Mouse (Mus musculus): Measurements from ENCODE around the gene Gm49378.

Gene Gm49378

DNA sequence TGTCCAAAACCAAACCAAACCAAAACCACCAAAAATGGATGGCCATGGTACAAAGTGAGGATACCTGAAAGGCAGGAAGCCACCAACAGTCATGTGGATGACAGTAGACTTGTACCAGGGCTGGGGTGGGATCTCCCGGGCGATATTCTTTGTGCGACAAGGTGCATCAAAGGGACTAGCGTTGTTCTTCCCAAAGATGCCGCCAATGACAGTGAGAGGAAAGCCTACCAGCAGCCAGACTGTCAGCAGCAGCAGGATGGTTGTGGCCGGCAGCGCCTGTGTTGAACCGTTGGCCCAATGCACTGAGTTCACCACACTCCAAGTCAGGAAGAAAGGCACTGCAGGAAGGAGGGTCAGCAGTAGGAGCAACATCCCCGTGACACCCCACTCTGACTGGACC lies at the start of gene Gm49378:
Gene Gm49378, minus strand, starts transcription at position 101 of the 400 bp plus-strand sequence.
- DNase-seq (ENCODE audit: low read depth, low spot score), result no peak

DNA sequence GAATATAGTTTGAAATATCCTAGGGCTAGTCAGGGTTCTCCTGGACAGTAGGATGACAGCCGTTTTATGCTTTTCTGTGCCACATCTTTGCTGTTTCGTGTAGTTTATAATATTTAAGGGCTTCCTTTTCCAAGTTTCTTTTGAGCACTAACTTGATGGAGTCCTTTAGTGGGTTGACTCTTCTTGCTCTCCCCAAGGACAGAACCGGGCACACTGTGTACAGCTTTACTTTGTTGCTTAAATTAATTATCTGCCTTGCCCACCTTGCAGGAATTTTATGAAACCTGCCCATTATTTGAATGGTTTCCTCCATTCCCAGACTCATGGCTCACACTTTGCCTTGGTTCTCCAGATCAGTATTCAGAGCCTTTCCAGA lies 44.4 kb upstream of the Gm49378 start:
- no peak for DNase-seq (ENCODE audit: low read depth, low spot score)

DNA sequence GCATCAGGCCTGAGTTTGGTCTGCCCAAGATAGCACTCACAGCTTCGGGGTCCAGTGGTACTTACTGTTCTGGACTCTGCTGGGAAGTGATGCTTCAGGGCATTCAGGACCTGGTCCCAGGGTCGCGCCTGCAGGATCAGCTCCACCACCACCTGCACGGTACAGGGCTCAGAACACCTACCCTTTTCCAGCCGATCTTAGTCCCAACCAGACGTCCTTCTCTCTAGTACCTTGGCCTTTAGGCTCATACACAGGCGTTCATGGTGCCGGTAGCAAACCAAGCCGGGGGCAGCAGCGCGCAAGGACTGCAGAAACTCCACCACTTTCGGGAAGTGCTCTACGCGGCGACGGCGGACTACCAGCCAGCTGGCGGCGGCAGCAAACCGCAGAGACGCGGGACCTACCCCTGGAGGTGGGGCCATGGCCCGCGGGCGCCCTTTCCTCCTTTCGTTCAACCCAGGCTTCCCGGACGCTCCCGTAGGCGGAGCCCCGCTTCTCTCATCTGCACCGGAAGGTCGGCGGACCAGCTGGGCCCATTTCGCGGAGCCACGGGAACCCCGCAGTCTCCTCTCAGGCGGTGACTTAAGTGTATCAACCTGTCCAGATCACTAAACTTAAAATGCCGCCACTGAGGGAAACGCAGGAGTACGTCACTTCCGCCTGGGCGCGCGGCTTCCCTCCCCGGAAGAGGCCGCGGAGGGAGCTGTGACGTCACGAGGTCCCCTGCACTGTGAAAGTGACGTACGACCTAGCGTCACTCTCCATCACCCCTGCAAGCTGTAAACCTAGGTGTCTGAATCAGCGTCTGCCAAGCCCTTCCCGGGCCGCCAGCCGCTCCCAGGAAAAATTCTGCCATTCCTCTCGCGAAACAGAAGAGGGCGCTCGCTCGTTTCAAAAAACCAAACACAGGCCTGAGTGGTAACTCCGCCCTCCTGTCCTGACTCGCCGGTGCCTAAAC lies 43.7 kb upstream of the Gm49378 start, which contains the start of gene Tinf2:
Gene Tinf2, minus strand, starts transcription at position 661 of the 958 bp plus-strand sequence.
- peak; percentile 99 for DNase-seq (ENCODE audit: low read depth, low spot score)

DNA sequence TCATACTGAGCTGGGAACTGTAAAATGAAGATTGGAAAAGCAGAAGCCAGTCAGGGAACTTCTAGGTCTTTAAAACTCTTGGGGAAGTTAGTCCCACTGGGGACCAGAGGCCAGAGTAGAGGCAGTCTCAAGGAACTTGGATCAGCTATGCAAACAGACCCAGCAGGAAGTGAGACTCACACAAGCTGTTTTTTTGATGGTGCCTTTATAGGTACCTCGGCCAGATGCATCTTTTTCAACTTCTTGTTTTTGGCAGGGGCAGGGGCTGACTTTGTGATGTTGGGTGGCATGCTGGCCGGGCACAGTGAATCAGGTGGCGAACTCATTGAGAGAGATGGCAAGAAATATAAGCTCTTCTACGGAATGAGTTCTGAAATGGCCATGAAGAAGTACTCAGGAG lies 39.9 kb upstream of the Gm49378 start:
- peak; percentile 74 for DNase-seq (ENCODE audit: low read depth, low spot score)

DNA sequence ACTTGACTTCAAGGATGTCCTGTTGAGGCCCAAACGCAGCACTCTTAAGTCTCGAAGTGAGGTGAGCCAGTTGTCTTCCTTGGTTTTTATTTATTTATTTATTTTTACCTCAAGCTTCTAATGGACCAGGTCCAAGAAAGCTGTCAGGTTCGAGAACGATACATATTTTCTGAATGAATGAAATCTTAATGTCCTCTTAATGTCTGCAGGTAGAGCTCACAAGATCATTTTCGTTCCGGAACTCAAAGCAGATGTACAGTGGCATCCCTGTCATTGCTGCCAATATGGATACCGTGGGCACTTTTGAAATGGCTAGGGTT lies 35.0 kb upstream of the Gm49378 start:
- peak; percentile 65 for DNase-seq (ENCODE audit: low read depth, low spot score)

DNA sequence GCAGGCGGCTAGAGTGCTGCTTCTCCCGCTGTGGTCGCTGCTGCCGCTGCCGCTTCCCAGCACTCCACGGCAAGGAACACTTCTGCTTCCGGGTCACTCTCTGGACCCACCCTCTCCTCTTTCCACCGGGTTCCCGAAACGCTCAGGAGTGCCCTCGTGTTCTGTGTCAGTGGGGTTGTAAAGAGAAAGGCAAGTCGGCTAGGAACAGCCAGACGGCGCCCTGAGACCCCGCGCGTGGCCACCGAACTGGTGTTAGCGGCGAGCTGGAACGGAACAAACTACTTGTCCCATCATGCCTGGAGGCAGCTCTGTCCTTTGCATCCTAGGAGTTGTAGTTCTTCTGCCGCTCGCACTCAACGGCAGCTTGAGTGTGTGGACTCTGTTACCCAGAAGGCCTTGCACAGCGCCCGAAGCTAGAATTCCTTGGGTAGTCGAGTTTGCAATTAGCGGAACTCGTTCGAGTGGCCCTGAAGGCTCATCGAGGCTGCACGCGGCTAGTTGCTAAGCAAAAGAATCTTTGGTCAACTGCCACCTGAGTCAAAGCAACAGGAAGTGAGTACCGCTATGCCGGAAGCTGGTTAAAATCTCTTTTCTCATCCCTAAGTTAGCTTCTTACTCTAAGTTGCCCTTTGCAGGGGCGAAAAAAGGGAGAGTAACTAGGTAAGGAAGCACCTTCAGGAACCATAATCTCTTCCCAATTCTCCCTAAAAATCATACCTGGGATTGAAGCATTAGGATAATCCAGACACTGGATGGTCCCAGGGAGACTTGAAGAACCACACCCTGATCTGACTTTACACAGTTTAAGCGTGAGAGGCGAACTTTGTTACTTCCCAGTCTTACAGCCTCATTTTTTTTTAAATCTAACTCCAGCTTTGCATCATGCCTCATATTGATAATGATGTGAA lies 34.4 kb upstream of the Gm49378 start, which contains the start of the genes Gmpr2 and Nedd8:
Gene Gmpr2, plus strand, starts transcription at position 109 of the 908 bp plus-strand sequence.
Gene Nedd8, minus strand, starts transcription at position 292 of the 908 bp plus-strand sequence.
- DNase-seq (ENCODE audit: low read depth, low spot score), result peak; percentile 98

DNA sequence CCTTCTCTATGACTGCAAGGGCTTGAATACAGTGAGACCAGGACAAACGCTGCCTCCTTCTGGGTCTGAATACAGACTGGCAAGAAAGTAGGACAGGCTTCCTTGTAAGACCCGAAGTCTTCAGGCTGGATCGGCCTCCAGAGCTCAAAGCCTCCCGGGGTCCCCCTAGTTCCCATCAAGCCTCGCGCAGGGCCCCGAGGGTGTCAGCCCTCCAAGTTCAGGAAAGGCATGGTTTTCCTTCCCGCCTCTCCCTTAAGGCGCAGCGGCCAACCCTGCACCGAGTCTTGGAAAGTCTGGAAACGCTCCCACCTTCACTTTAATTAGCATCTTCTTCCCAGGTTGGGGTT lies 33.8 kb upstream of the Gm49378 start:
- DNase-seq (ENCODE audit: low read depth, low spot score), result no peak

DNA sequence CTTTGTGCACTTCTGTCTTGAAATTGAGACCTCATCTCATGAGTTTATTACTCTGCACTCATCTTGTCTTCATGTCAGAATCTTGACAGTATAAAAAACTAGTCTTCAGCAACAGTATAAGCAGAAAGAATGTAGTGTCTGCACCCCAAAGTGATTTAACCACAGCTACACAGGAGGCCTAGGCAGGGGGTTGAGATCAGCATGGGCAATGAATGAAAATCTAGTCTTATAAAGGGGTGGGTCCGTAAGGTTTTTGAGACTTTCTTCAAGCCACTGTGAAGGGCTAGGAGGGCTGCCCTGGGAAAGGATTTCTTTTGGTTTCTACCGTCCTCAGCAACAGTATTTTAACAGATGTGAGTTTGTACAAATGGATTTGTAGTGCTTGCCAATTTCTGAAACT lies 22.9 kb upstream of the Gm49378 start:
- no peak for DNase-seq (ENCODE audit: low read depth, low spot score)

DNA sequence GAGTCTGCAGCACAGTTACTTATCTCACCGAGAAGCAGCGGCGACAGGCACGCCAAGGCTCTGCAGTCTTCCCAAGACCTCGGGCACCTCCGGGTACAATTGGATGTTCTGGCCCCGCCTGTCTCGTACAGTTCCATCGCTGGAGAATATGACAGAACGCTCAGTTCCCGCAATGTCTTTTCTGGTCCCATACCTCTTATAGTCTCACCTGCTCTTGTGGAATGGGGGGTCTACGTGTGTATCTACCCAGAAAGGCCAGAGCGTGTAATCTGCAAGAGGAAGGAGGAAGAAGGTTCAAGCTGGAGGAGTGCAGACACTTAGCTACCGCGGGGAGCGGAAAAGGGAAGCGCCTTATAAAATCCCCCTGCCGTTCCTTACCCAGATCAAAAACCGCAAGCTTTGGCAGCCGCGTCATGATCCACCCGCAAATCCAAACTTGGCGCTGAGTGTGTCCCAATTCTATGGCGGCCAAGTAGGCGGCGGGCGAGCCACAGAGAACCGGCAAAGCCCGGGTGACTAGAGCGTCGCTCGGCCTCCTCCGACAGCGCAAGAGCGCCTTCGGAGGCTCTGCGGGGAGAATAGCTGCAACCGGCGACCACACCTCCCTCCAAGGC lies 22.4 kb upstream of the Gm49378 start, which contains the start of gene Mdp1:
Gene Mdp1, minus strand, starts transcription at position 549 of the 614 bp plus-strand sequence.
- DNase-seq (ENCODE audit: low read depth, low spot score), result peak; percentile 87

DNA sequence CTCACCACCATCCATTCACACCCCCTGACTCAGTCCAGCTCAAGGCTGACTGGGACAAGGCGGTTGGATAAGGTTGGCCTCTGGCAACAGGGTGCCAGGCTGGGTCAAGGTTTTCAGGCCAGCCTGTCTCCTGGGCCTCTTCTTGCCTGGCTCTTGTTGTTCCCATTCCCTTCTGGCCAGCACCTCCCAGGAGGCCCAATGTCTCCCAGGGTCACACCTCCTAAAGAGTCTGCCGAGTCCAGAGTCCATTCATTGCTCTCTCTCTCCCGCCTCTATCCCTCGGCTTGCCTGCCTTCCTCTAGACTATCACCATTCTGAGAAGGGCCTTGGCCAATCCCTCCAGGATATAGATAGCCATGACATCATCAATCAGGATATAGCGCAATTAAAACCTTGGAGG lies 20.3 kb upstream of the Gm49378 start:
- no peak for DNase-seq (ENCODE audit: low read depth, low spot score)

DNA sequence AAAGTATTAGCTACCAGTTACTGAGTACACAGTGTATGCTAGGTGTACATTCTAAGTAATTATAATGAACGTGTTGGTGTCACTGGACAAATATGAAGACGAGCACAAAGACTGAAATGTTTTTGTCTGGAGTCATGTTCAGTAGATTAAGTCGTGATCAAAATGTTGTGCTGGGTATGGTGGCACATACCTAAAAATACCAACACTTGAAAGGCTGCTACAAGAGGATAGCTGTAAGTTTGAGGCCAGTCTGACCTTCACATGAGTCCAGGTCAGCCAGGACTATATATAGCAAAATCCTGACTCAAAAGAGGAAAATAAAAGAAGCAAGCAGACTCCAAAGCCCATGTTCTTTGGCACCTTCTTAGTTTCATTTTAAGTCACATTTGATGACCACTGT lies 19.2 kb upstream of the Gm49378 start:
- no peak for DNase-seq (ENCODE audit: low read depth, low spot score)

DNA sequence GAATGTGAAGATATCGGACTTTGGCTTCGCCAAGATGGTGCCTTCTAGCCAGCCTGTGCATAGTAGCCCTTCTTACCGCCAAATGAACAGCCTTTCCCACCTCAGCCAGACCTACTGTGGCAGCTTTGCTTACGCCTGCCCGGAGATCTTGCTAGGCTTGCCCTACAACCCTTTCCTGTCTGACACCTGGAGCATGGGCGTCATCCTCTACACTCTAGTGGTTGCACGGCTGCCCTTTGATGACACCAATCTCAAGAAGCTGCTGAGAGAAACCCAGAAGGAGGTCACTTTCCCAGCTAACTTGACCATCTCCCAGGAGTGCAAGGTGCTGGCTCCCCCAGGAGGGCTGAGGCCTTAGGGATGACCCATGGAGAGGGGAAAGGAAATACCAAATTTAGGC lies 13.8 kb upstream of the Gm49378 start:
- no peak for DNase-seq (ENCODE audit: low read depth, low spot score)

DNA sequence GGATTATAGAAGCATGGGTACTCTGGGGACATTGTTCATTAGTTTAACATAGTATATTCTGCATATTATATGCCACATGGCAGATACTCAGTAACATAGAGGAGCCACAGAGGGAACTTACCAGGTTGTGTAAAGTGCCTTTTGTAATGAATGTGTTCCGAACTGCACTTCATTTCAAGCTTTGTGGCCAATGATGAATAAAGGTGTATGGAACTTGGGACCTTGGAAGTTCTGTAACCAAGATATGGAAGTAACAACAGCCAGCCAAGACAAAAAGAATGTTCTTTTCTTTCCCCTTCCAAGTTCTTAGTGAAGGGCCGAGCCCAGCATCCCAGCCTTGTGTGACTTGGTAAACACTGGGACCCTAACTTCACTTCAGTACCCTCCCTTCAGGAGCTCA lies 12.2 kb upstream of the Gm49378 start, which contains the start of gene Tssk4:
Gene Tssk4, plus strand, starts transcription at position 301 of the 400 bp plus-strand sequence.
- DNase-seq (ENCODE audit: low read depth, low spot score), result no peak

DNA sequence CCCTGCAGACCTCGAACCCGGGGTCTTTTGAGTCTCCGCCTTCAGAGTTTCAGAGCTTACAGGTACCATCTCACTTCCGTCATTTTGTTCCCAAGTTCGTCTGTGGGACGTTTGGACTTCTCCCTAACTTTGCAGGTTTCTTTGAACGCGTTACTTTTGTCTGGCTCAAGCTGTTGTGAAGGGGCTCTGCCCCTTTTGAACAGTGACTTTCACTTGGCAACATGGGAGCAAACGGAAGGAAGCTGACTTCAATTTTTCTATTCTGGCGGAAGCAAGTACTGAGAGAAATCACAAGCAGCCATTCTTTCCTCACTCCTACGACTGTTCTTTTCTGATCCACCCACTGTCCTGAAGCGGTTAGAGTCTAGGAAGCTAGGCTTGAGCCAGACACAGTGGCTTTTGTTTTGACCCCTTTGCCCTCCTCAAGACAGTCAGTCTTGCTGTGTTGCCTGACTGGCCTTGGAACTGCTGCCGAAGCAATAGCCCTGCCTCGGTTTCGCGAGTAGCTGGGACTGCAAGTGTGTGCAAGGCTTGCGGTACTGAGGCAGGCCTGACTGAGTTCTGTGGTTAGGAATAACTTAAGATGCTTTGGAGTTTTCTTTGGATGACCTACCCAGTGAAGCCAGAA lies 6.7 kb upstream of the Gm49378 start:
- DNase-seq (ENCODE audit: low read depth, low spot score), result peak; percentile 67

DNA sequence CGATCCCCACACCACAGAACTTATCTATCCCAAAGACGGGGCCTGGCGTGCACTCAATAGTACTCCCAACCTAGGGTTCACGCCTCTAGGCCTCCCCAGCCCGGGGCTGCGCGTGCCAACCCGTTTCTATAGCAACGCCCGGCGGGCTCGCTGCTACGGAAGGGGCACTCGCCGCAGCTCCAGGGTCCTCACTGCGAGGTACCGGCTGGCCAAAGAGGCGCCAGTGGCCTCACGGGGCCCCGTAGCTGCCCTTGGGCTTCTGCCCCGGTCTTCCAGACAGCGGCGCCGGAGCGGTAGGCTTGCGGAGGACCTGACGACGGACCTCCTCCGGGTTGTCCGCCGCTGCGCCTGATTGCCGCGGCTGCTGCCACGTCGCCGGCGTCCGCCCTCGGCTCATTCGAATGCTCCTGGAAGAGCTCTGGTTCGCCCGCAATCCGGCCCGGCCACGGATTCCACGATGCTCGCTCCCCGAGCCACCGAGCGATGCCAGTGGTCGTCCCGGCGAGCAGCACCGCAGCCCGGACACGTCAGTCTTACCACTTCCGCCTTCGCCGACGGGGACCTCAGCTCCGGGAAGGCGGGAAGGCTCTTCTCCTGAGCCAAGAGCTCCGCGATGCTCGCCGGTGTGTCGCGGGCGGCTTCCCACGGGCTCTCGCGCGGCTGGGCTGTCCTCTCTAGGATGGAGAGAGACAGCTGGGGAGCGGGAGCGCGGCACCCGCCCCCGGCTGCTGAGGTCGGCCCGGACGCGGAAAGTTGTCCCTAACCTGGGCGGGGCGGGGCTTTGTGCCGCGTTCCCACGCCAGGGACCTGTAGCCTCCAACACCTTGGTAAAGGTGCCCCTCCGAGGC lies 5.6 kb upstream of the Gm49378 start, which contains the start of gene Tm9sf1:
Gene Tm9sf1, minus strand, starts transcription at position 747 of the 848 bp plus-strand sequence.
- DNase-seq (ENCODE audit: low read depth, low spot score), result peak; percentile 97

DNA sequence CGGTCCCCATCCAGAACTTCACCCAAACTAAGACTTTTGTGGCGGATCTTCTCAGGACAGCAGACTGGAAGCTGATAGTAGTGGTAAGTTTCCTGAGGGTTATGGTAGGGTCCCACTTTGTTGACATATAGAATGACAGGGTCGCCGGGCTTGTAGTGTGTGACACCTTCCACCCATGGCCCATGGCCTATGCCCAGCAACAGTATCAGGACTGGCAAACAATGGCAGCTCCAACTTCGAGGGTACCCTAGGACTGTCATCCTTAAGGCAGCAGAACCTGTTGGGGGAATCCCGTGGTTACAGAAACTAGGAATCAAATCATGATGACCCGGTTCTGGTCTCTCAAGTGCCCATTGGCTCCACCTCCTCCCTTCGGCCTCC lies 5.0 kb upstream of the Gm49378 start:
- DNase-seq (ENCODE audit: low read depth, low spot score), result no peak

DNA sequence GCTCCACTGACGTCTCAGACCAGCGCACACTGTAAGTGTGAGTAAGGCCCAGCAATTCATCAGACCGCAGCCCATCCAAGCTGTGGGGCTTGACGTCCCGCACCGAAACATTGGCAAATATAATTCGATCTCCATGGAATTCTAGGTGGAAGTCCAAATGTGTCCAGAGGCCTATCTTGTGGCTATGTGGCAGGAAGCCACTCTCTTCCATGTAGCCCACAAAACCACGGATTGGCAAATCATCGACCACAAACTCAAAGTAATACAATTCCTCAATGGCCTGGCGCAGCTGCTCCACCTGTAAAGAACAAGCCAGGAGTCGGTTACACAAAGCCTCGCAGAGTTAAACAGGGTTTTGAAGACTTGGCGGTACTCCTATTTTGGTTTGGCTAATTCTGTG lies 3.6 kb upstream of the Gm49378 start:
- no peak for DNase-seq (ENCODE audit: low read depth, low spot score)

DNA sequence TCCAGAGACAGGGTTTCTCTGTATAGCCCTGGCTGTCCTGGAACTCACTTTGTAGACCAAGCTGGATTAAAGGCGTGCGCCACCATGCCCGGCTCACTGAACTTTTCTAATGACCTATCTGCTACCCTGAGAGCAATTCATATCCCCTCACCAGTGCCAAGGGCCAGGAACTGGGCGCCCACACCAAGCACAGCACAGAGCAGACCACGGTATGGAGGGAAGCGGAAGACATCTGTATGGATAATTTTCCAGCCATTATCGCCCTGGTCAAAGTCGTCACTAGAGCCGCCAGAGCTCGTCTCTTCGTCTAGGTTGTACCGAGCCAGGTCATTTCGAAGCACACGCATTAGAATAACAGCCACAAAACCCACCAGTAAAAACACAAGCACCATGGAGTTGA lies 3.1 kb upstream of the Gm49378 start:
- no peak for DNase-seq (ENCODE audit: low read depth, low spot score)

DNA sequence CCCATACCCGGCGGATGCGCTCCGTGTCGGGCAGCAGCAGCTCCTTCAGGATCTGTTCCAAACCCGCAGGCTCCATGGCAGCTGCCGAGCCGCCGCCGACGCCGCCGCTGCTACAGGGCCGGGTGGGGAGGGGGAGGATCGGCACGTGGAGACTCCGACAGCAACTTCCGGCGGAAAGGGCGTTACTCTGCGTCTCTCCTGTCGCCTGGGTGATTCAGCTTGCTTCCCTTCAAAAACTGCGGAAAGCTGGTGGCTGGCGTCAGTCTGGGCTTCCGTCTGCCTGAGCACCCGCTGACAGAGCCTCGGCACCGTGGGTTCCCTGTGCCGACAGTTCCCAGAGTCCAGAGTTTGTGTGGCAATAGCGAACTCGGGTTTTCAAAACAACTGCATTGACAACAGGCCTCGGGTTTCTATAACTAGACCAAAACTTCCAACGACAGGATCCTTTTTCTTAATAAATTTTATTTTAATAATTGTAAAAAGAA lies 2.1 kb downstream of the Gm49378 start, which contains the start of gene Ipo4:
Gene Ipo4, minus strand, starts transcription at position 435 of the 485 bp plus-strand sequence.
- DNase-seq (ENCODE audit: low read depth, low spot score), result peak; percentile 87

All from A20 (cell line).